Mouse (Mus musculus) telencephalon, adult 2 months (tissue): Measurements from ENCODE around the gene Lime1.

Experiments used
- DNase-seq: peaks from one replicate; pipeline ENCODE4 v3.0.0-alpha.2; 2011; ENCODE audit warnings: low read depth, low spot score

Gene Lime1

GRCm38 (mm10) chr2:181379778-181380177 is at the start of gene Lime1:
TSS of gene Lime1 (plus strand) at chr2:181380078.
- no peak for DNase-seq

GRCm38 (mm10) chr2:181332542-181332941 is 47.3 kb upstream of the Lime1 start:
- DNase-seq, result no peak

- peak; percentile 40 for DNase-seq
These were observed 45.9 kb upstream of the Lime1 start for GRCm38 (mm10) chr2:181334023-181334422.

GRCm38 (mm10) chr2:181340426-181340825 is 39.5 kb upstream of the Lime1 start:
- no peak for DNase-seq

GRCm38 (mm10) chr2:181342766-181343165 is 37.1 kb upstream of the Lime1 start:
- no peak for DNase-seq

GRCm38 (mm10) chr2:181356780-181357179 is 23.1 kb upstream of the Lime1 start:
- DNase-seq, result no peak

- no peak for DNase-seq
These were observed 15.9 kb upstream of the Lime1 start for GRCm38 (mm10) chr2:181363946-181364345.

- DNase-seq, result no peak
These were observed 15.4 kb upstream of the Lime1 start for GRCm38 (mm10) chr2:181364487-181364859.

- DNase-seq, result peak; percentile 83
These were observed 14.8 kb upstream of the Lime1 start, which contains the start of the genes Zgpat and Arfrp1 for GRCm38 (mm10) chr2:181364860-181365596. TSS of gene Zgpat (plus strand) at chr2:181364928. TSS of gene Arfrp1 (minus strand) at chr2:181365404.

- no peak for DNase-seq
These were observed 14.2 kb upstream of the Lime1 start for GRCm38 (mm10) chr2:181365655-181366075.

- DNase-seq, result no peak
These were observed 9.9 kb upstream of the Lime1 start for GRCm38 (mm10) chr2:181370001-181370400.

- no peak for DNase-seq
These were observed 4.1 kb upstream of the Lime1 start for GRCm38 (mm10) chr2:181375787-181376186.

GRCm38 (mm10) chr2:181377230-181377629 is 2.6 kb upstream of the Lime1 start:
- DNase-seq, result no peak

- no peak for DNase-seq
These were observed 1.2 kb upstream of the Lime1 start for GRCm38 (mm10) chr2:181378701-181379100.

- DNase-seq, result no peak
These were observed 373 bp downstream of the Lime1 start for GRCm38 (mm10) chr2:181380251-181380650.

- no peak for DNase-seq
These were observed 1.2 kb downstream of the Lime1 start for GRCm38 (mm10) chr2:181381107-181381506.

GRCm38 (mm10) chr2:181381631-181382306 is 1.9 kb downstream of the Lime1 start:
- no peak for DNase-seq

GRCm38 (mm10) chr2:181384463-181384862 is 4.6 kb downstream of the Lime1 start:
- DNase-seq, result no peak

GRCm38 (mm10) chr2:181384919-181385391 is 5.1 kb downstream of the Lime1 start:
- no peak for DNase-seq

GRCm38 (mm10) chr2:181385885-181386284 is 6.0 kb downstream of the Lime1 start:
- peak; percentile 54 for DNase-seq

GRCm38 (mm10) chr2:181386663-181387210 is 6.9 kb downstream of the Lime1 start:
- no peak for DNase-seq

- DNase-seq, result no peak
These were observed 10.4 kb downstream of the Lime1 start for GRCm38 (mm10) chr2:181390136-181390870.
